Mouse (Mus musculus) cerebellum, adult 9-11 months (tissue): ENCODE results near the gene Cd151.
"Not testable (repeated sequence)": the region's sequence is repeated elsewhere in the genome, so short reads cannot be mapped to it uniquely, and the experiment has no call there.

Source experiments
- DNase-seq: peaks from one replicate; pipeline ENCODE4 v3.0.0; 2022

Cd151 gene

GRCm38 (mm10) chr7:141436523-141436892, 30.7 kb upstream of the Cd151 start:
- DNase-seq = peak; percentile 54

- DNase-seq = peak; percentile 90
Observed at GRCm38 (mm10) chr7:141437178-141438120, 29.7 kb upstream of the Cd151 start, which contains the start of gene Slc25a22. Slc25a22 (minus strand) TSS chr7:141437892.

- peak; percentile 94 for DNase-seq
Observed at GRCm38 (mm10) chr7:141438201-141438968, 28.8 kb upstream of the Cd151 start.

GRCm38 (mm10) chr7:141439140-141439679, 28.0 kb upstream of the Cd151 start:
- peak; percentile 65 for DNase-seq

- peak; percentile 72 for DNase-seq
Observed at GRCm38 (mm10) chr7:141439811-141440210, 27.4 kb upstream of the Cd151 start.

- DNase-seq = peak; percentile 85
Observed at GRCm38 (mm10) chr7:141440613-141441012, 26.6 kb upstream of the Cd151 start.

- DNase-seq = peak; percentile 63
Observed at GRCm38 (mm10) chr7:141441460-141441859, 25.7 kb upstream of the Cd151 start.

GRCm38 (mm10) chr7:141442199-141442598, 25.0 kb upstream of the Cd151 start:
- DNase-seq = no peak

- peak; percentile 64 for DNase-seq
Observed at GRCm38 (mm10) chr7:141443081-141443821, 23.9 kb upstream of the Cd151 start.

GRCm38 (mm10) chr7:141443828-141444237, 23.4 kb upstream of the Cd151 start, which contains the start of gene Pidd1:
Pidd1 (minus strand) TSS chr7:141444025.
- DNase-seq = peak; percentile 47

- DNase-seq = not testable (repeated sequence)
Observed at GRCm38 (mm10) chr7:141446374-141446773, 20.8 kb upstream of the Cd151 start.

GRCm38 (mm10) chr7:141447110-141447991, 19.8 kb upstream of the Cd151 start, which contains the start of gene Rplp2:
Rplp2 (plus strand) TSS chr7:141447370.
- peak; percentile 94 for DNase-seq

GRCm38 (mm10) chr7:141451928-141452327, 15.3 kb upstream of the Cd151 start:
- DNase-seq = no peak

- DNase-seq = no peak
Observed at GRCm38 (mm10) chr7:141453636-141454035, 13.6 kb upstream of the Cd151 start.

- DNase-seq = peak; percentile 91
Observed at GRCm38 (mm10) chr7:141454967-141455551, 12.1 kb upstream of the Cd151 start, which contains the start of gene Pnpla2. Pnpla2 (plus strand) TSS chr7:141455198.

- DNase-seq = peak; percentile 87
Observed at GRCm38 (mm10) chr7:141455610-141456314, 11.4 kb upstream of the Cd151 start.

- DNase-seq = no peak
Observed at GRCm38 (mm10) chr7:141456739-141457138, 10.5 kb upstream of the Cd151 start.

- peak; percentile 67 for DNase-seq
Observed at GRCm38 (mm10) chr7:141457236-141457635, 10.0 kb upstream of the Cd151 start.

GRCm38 (mm10) chr7:141457986-141458660, 9.1 kb upstream of the Cd151 start:
- DNase-seq = peak; percentile 78

GRCm38 (mm10) chr7:141458661-141459060, 8.5 kb upstream of the Cd151 start:
- no peak for DNase-seq
